Mouse (Mus musculus) stomach, postnatal 0 days (tissue): ENCODE data around the gene Cyb5b.
A peak's percentile ranks its signal among the peaks of the same experiment; 100 is the strongest.

Experiments
- CTCF ChIP-seq: IDR thresholded peaks from 2 replicates; pipeline ENCODE4 v1.5.1; 2016; ENCODE audit warnings: antibody characterized with exemption, low read depth, mild to moderate bottlenecking, moderate library complexity
- EP300 ChIP-seq: optimal IDR thresholded peaks from 2 replicates; pipeline ENCODE3; 2016; ENCODE audit warnings: antibody characterized with exemption

DNA sequence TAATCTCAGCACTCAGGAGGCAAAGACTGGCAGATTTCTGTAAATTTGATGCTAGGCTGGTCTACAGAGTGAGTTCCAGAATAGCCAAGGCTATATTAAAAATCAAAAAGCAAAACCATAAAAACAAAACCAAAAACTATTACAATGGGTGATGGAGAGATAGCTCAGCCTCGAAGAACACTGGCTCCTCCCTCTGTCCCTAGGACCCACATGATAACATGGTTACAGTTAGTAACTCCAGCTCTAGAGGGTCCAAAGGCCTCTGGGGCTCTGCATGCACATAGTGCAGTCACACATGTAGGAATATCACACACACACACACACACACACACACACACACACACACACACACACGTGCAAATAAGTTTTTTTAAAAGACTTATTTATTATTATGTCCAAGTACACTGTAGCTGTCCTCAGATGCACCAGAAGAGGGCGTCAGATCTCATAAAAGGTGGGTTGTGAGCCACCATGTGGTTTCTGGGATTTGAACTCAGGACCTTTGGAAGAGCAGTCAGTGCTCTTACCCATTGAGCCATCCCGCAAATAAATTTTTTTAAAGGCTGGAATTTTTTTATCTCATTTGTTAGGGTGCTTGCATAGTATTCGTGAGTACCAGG is 40.5 kb upstream of the Cyb5b start:
- TF ChIP-seq CTCF (peak; percentile 34), EP300 (no peak)
